Mouse (Mus musculus) gastrocnemius, adult 18-20 months (tissue): Measurements from ENCODE around the gene Slc22a1. TPM values are rescaled to one million over a fixed set of nuclear protein-coding genes. Genes with fewer than 3 reads are reported as not detected.

Experiments
- DNase-seq: peaks from one replicate; pipeline ENCODE4 v3.0.0; 2021; ENCODE audit warnings: low spot score
- long read RNA-seq, 2 experiments: library from polyadenylated mRNA; stranded (forward); transcript quantifications; one replicate each; pipeline ENCODE4 v2.0.0; 2021
- total RNA-seq, 2 experiments: library from RNA; stranded (reverse); gene quantifications; 2 replicates each; pipeline ENCODE4 v1.2.3; 2021

Slc22a1 gene
- under 1 TPM in 1 of 2 experiments, not detected in 1; 0.62 TPM for total RNA-seq
- long read RNA-seq, experiment 1 = 0 reads
- long read RNA-seq, experiment 2 = 0 reads

GRCm38 (mm10) chr17:12675646-12676045, at the start of gene Slc22a1:
Slc22a1 (minus strand) TSS chr17:12675829.
- DNase-seq = no peak

- DNase-seq = peak; percentile 56
Measured at GRCm38 (mm10) chr17:12724767-12725744, 49.4 kb upstream of the Slc22a1 start.

- peak; percentile 63 for DNase-seq
Measured at GRCm38 (mm10) chr17:12723986-12724766, 48.5 kb upstream of the Slc22a1 start.

- peak; percentile 76 for DNase-seq
Measured at GRCm38 (mm10) chr17:12722622-12723021, 47.0 kb upstream of the Slc22a1 start.

- no peak for DNase-seq
Measured at GRCm38 (mm10) chr17:12721118-12721886, 45.7 kb upstream of the Slc22a1 start.

GRCm38 (mm10) chr17:12718251-12718650, 42.6 kb upstream of the Slc22a1 start:
- DNase-seq = no peak

GRCm38 (mm10) chr17:12717445-12717844, 41.8 kb upstream of the Slc22a1 start:
- no peak for DNase-seq

- no peak for DNase-seq
Measured at GRCm38 (mm10) chr17:12715032-12715431, 39.4 kb upstream of the Slc22a1 start.

GRCm38 (mm10) chr17:12714080-12714561, 38.5 kb upstream of the Slc22a1 start:
- no peak for DNase-seq

GRCm38 (mm10) chr17:12712993-12713392, 37.4 kb upstream of the Slc22a1 start:
- DNase-seq = no peak

GRCm38 (mm10) chr17:12712191-12712590, 36.6 kb upstream of the Slc22a1 start:
- no peak for DNase-seq

- no peak for DNase-seq
Measured at GRCm38 (mm10) chr17:12710976-12711375, 35.3 kb upstream of the Slc22a1 start.

GRCm38 (mm10) chr17:12710050-12710780, 34.6 kb upstream of the Slc22a1 start:
- DNase-seq = no peak

GRCm38 (mm10) chr17:12708398-12708797, 32.8 kb upstream of the Slc22a1 start:
- DNase-seq = no peak

- no peak for DNase-seq
Measured at GRCm38 (mm10) chr17:12706590-12707049, 31.0 kb upstream of the Slc22a1 start.

GRCm38 (mm10) chr17:12702901-12703300, 27.3 kb upstream of the Slc22a1 start:
- no peak for DNase-seq

- DNase-seq = no peak
Measured at GRCm38 (mm10) chr17:12700373-12700772, 24.7 kb upstream of the Slc22a1 start.

- no peak for DNase-seq
Measured at GRCm38 (mm10) chr17:12691899-12692298, 16.3 kb upstream of the Slc22a1 start.

GRCm38 (mm10) chr17:12689537-12689936, 13.9 kb upstream of the Slc22a1 start:
- no peak for DNase-seq

- peak; percentile 84 for DNase-seq
Measured at GRCm38 (mm10) chr17:12688427-12689110, 12.9 kb upstream of the Slc22a1 start.
